Mouse (Mus musculus) gastrocnemius, postnatal 10 days (tissue): ENCODE data around the gene Vps72. TPM values are rescaled to one million over a fixed set of nuclear protein-coding genes. Genes with fewer than 3 reads are reported as not detected.
"Not testable (repeated sequence)": the region's sequence is repeated elsewhere in the genome, so short reads cannot be mapped to it uniquely, and the experiment has no call there.

ENCODE experiments used
- DNase-seq: peaks from one replicate; pipeline ENCODE4 v3.0.0; 2021; ENCODE audit warnings: mixed read lengths
- long read RNA-seq, 2 experiments: library from polyadenylated mRNA; stranded (forward); transcript quantifications; one replicate each; pipeline ENCODE4 v2.0.0; 2021
- total RNA-seq, 2 experiments: library from RNA; stranded (reverse); gene quantifications; 2 replicates each; pipeline ENCODE4 v1.2.3; 2021

Vps72 gene
- total RNA-seq, result 10 to 100 TPM; 41.0 to 49.1 TPM
- long read RNA-seq, experiment 1, transcript Vps72-201 (6 exons, 1,456 nt), result major isoform, 50 of 57 reads
- long read RNA-seq, experiment 1, partial matches to known transcripts, result 3 of 57 reads
- long read RNA-seq, experiment 1, other reads (novel, unspliced or antisense), result 3 of 57 reads
- long read RNA-seq, experiment 2, transcript Vps72-201 (6 exons, 1,456 nt), result major isoform, 33 of 34 reads
- long read RNA-seq, experiment 2, partial matches to known transcripts, result 1 of 34 reads
- long read RNA-seq, experiment 2, other reads (novel, unspliced or antisense), result 0 of 34 reads

DNA sequence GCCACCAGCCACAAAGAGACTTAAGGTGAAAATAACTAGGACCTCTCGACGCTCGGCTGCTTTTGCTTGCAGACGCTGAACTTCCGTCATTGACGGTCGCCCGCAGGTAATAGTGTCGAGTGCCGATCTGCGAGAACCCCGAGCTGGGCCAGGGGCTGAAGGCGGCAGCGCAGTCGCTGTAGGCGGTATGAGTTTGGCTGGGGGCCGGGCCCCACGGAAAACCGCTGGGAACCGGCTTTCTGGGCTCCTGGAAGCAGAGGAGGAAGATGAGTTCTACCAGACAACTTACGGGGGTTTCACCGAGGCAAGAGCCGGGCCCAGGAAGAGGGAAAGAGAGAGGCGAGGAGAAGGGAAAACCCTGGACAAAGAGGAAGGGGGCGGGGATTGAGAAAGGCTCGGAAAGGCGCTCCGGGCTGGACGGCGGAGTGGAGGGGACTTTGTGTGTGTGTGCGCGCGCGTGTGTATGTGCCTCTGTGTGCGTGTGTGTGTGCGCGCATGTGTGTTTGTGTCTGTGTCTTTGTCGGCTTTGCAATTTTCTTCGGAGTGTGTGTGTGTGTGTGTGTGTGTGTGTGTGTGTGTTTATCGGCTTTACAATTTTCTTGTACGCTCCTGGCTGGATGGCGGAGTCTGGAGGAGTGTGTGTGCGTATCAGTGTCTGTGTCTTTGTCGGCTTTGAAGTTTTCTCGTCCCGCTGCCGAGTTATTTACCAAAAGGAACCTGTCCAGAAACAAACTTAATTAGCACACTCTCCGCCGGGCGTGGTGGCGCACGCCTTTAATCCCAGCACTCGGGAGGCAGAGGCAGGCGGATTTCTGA, at the start of gene Vps72:
Vps72 (plus strand) TSS at position 112 of the 816 bp plus-strand sequence.
- DNase-seq, result peak; percentile 83

DNA sequence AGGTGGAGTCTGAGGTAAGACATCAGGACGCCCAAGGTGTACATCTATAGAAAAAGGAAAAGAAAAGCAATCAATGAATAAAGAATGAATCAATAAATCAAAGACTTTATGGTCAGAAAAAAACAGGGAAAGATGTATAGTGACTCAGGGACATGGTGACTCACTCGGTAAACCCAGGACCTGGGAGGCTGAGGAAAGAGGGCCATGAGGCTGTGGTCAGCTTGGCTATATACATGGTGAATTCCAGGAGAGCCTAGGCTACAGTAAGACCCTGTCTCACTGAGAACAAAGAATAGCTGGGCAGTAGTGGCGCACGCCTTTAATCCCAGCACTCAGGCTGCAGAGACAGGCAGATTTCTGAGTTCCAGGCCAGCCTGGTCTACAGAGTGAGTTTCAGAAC, 47.1 kb upstream of the Vps72 start:
- DNase-seq, result no peak

DNA sequence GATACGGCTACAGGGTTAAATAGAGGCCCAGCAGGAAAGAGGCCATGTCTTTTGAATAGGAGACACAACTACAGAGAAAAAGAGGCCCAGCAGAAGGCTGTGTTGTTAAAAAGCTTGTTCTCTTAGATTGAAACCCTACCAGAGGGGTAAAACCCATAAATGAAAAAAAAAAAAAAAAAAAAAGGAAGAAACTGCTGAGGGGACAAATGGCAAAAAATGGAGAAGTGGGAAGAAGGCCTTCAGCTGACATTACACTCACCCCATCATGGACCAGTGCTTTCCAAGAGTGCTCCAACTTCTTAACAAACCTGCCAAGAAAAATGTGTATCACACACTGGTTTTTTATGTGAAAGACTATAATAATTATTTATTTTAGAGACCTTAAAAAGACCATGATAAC, 45.3 kb upstream of the Vps72 start:
- no peak for DNase-seq

GRCm38 (mm10) chr3:95066095-95066494, 44.7 kb upstream of the Vps72 start:
- DNase-seq, result no peak

- no peak for DNase-seq
These were observed 44.3 kb upstream of the Vps72 start for GRCm38 (mm10) chr3:95066570-95066969.

GRCm38 (mm10) chr3:95071606-95072005, 39.2 kb upstream of the Vps72 start:
- no peak for DNase-seq

GRCm38 (mm10) chr3:95088071-95088470, 22.8 kb upstream of the Vps72 start:
- DNase-seq, result no peak

GRCm38 (mm10) chr3:95100854-95101253, 10.0 kb upstream of the Vps72 start:
- no peak for DNase-seq

GRCm38 (mm10) chr3:95105121-95105520, 5.7 kb upstream of the Vps72 start:
- no peak for DNase-seq

DNA sequence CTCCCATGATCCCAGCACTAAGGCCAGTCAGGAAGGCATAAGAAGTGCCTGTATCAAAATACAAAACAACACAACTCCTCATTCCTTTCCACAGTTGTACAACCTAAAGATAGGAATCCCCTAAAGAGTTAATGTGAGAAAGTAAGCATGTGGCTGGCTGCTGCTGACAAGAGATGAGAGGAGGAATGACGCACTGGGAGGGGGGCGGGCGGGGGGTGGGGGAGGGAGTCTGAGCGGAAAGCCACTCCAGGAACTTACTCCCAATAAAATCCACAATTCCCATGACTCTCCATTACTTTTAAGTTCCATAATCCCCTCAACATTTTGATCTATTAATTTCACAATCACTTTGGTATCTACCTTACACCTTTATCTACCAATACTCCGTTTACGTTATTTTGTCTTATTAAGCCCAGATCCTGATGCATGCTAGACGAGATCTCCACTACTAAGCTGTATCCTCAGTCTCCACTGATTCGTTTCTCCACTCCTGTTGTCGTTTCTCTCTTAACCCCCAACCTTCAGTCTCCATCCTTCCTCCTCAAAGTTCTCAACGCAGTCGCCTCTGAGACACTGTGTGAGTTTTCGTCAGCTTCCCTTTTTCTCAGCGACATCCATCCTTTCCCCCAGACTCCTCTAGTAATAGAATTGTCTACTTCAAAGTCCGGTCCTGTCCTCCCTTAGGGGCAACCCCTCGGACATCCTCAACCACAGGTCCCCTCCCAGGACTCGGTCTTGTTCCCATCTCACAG, 5.1 kb upstream of the Vps72 start:
- DNase-seq, result no peak

GRCm38 (mm10) chr3:95106338-95107117, 4.3 kb upstream of the Vps72 start, which contains the start of gene Pip5k1a:
Gene Pip5k1a (minus strand): TSS chr3:95106930.
- DNase-seq, result peak; percentile 97

- not testable (repeated sequence) for DNase-seq
These were observed 3.5 kb upstream of the Vps72 start for GRCm38 (mm10) chr3:95107308-95107707.

DNA sequence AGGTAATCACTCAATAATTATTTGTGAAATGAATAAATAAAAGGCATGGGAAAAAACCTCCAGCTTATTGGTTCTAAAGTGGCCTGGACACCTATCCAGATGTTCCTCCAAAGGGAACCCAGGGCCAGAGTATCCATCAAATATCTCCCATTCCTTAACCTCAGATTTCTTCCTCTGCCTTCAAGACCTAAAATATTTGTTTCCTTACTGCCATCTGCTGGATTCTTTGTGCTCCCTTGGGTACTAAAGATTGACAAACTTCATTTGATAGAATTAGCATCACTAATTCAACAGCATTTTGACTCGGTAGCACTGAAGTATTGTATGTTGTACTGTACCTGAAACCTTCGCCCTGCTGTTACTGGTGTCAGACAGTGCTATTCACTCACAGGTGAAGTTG, 2.9 kb upstream of the Vps72 start:
- no peak for DNase-seq

DNA sequence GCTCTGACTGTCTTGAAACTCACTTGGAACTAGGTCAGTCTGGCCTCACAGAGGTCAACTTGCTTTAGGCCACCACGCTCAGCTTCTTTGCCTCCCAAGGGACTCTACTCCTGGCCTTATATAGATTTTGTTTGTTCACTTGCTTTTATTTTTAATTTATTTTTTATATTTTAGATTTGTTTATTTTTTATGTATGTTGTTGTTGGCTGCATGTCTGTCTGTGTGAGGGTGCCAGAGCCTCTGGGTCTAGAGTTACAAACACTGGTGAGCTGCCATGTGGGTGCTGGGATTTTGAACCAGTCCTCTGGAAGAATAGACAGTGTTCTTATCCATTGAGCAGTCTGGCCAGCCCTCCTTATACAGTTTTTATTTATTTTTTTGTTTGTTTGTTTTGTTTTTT, 1.9 kb downstream of the Vps72 start:
- DNase-seq, result no peak

GRCm38 (mm10) chr3:95117751-95118150, 6.9 kb downstream of the Vps72 start:
- DNase-seq, result no peak

GRCm38 (mm10) chr3:95121580-95121979, 10.8 kb downstream of the Vps72 start:
- no peak for DNase-seq

DNA sequence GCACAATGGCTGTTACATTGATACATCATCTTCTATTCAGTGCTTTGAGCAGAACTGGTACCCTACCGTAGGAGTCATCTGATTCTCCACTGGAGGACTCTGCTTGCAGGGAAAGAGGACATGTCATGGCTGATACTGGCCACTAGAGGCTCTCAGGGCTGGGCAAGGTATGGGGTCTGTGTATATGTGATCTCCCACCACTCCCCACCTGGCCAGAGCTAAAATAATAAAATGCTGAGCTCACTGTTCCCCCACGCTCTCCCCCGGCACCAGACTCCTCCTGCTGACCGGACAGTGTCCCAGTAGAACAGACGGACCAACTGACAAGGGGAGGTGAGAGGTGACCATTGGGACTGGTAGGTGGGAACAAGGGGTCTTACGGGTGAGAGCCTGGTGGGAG, 13.4 kb downstream of the Vps72 start, which contains the start of gene Tmod4:
Tmod4 (plus strand) TSS at position 231 of the 400 bp plus-strand sequence.
- peak; percentile 28 for DNase-seq

DNA sequence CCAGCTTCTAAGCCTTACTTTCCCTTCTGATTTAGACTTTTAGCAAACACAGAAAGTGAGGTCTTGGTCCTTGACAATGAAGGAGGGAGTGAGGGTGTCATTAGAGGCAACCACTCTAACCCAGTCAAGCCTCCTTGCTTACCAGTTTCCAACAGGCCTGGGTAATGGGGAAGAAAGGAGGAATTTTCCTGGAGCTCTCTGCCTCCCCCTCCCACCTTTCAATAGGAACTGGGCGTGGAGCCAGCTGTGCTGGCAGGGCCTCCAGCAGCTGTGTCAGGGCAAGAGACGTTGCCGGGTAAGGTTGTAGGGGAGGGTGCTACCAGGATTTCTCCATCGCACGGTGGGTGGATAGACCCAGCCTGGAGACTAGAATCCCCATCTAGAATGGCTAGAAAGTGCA, 14.2 kb downstream of the Vps72 start:
- DNase-seq, result peak; percentile 83

- peak; percentile 44 for DNase-seq
These were observed 18.4 kb downstream of the Vps72 start for GRCm38 (mm10) chr3:95129226-95129651.

- no peak for DNase-seq
These were observed 19.3 kb downstream of the Vps72 start for GRCm38 (mm10) chr3:95130081-95130480.

DNA sequence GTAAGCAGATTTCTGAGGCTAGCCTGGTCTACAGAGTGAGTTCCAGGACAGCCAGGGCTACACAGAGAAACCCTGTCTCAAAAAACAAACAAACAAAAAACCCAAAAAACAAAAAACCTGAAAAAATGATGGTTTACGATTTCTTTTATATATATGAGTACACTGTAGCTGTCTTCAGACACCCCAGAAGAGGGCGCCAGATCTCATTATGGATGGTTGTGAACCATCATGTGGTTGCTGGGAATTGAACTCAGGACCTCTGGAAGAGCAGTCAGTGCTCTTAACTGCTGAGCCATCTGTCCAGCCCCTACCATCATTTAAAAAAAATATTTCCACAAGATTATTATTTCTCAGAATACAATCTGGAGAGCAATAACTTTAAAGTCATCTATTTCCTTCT, 21.6 kb downstream of the Vps72 start:
- not testable (repeated sequence) for DNase-seq

DNA sequence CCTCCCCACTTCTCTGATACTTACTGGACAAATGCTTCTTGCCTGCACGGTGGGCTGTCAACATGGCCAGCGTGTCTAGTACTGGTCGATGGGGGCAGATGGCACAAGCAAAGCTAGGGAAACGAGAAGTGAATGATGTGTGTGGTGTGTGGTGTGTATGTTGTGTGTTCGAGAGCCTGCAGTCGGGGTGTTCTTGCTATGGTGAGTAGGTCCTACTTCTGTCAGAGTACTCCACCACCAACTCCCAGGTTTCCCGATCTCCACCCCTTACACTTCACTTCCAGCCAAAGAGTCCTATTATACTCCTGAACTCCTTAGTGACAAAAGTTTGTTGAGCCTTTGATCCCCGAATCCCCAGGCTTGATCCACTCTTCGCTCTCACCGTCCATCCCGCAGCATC, 22.4 kb downstream of the Vps72 start:
- DNase-seq, result no peak
